Mouse (Mus musculus): ENCODE results near the gene Exoc4.

Gene Exoc4

DNA sequence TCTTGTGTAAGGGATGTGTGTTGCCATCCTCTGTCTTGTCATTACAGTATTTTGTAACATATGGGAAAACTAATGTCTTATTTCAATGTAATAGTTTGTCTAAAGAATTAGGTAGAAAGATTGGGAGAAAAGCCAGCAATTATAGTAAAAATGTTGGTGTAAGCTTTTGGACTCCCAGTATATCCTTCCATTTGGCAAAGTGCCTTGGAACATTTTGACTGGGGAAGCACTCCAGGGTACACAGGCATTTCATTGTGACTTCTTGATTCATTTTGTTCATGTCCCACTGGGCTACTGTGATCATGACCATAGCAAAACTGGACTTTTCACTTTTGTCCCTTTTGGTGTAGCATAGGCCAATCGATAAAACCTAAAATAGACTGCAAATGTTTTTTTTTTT, 61.6 kb downstream of the Exoc4 start:
- no peak for DNase-seq (ENCODE audit: low read depth)

GRCm38 (mm10) chr6:33322849-33323248, 74.0 kb downstream of the Exoc4 start:
- DNase-seq (ENCODE audit: low read depth), result no peak

DNA sequence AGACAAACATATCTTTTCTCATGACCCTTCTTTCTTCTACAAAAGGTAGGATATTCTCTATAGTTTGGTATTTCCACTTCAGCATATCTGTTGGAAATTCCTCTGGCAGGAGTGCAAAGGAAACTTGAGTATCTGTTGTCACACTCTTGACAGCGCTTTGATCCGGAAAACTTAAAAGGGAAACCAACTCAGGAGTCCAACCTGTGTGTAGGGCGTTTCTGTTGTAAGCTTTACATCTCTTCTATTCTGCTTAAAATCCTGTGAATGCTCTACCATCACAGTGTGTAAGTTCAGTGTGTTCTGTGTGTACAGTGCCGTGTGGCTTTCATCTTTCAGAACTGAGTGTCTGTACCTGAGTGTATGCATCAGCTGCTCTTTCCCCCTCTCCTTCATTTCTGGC, 74.5 kb downstream of the Exoc4 start:
- no peak for DNase-seq (ENCODE audit: low read depth)

- DNase-seq (ENCODE audit: low read depth), result no peak
Observed at GRCm38 (mm10) chr6:33328326-33328725, 79.4 kb downstream of the Exoc4 start.

DNA sequence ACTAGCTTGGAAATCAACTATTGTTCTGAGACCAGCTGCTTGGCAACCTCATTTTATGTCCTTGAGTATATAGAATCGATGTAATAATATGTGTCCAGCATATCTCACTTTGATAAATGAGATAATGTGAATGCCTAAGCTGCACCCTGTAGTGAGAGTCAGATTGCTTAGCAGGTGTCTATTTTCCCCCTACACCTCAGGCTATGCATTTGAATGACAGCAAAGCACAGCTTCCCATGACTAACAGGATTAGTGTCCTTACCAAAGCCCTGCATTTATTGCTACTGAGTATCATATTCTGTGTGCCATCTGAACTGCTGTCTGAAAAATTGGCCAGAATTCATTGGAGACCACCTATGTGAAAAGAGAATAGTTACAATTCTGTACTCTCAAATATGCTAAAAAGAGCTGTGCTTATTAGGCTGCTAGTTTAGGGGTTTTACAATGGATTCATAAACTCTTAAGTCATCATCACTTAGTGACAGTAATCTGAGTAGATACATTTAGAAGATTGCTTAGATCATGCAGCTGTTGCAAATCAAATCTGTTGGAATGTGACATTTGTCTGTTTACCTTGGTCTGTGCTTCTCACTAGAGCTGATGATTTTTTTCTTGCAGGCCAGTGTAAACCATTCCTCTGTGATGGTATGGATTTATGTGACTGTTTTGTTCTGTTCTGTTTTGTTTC, 98.3 kb downstream of the Exoc4 start:
- no peak for DNase-seq (ENCODE audit: low read depth)

DNA sequence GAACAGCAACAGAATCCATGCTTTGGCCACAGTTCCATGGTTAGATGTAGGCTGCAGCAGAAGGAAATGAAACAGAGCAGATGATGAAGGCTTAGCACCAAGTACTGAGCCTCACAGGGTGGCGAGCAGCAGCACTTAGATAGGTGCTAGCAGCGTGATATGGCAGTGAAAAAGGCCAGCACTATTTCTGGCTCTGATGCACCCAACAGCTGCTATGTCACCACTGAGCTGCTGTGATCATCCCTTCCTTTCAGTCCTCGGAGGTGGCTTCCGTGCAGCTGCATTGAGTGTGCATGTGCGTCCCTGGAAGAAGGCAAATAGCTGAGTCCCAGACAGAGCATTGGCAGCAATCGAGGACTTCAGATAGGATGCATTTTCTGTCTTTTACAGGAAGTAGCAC, 112.7 kb downstream of the Exoc4 start:
- no peak for DNase-seq (ENCODE audit: low read depth)

- no peak for DNase-seq (ENCODE audit: low read depth)
Observed at GRCm38 (mm10) chr6:33380517-33380916, 131.6 kb downstream of the Exoc4 start.

- no peak for DNase-seq (ENCODE audit: low read depth)
Observed at GRCm38 (mm10) chr6:33382176-33382575, 133.3 kb downstream of the Exoc4 start.

DNA sequence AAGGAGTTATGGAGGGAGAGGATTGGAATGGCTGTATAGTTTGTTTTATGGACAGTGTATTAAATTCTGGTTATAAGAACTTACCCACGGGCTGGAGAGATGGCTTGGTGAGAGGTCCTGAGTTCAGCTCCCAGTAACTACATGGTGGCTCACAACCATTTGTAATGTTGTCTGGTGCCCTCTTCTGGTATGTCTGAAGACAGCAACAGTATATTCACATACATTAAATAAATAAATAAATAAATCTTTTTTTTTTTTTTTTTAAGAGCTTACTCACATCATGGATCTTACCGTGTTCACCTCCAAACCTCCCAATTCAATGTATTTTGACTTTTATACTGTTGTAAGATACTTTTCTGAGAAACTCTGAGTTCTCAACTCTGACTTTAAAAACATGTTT, 143.1 kb downstream of the Exoc4 start:
- no peak for DNase-seq (ENCODE audit: low read depth)

- no peak for DNase-seq (ENCODE audit: low read depth)
Observed at GRCm38 (mm10) chr6:33399491-33399890, 150.6 kb downstream of the Exoc4 start.

GRCm38 (mm10) chr6:33401161-33401560, 152.3 kb downstream of the Exoc4 start:
- peak; percentile 9 for DNase-seq (ENCODE audit: low read depth)

DNA sequence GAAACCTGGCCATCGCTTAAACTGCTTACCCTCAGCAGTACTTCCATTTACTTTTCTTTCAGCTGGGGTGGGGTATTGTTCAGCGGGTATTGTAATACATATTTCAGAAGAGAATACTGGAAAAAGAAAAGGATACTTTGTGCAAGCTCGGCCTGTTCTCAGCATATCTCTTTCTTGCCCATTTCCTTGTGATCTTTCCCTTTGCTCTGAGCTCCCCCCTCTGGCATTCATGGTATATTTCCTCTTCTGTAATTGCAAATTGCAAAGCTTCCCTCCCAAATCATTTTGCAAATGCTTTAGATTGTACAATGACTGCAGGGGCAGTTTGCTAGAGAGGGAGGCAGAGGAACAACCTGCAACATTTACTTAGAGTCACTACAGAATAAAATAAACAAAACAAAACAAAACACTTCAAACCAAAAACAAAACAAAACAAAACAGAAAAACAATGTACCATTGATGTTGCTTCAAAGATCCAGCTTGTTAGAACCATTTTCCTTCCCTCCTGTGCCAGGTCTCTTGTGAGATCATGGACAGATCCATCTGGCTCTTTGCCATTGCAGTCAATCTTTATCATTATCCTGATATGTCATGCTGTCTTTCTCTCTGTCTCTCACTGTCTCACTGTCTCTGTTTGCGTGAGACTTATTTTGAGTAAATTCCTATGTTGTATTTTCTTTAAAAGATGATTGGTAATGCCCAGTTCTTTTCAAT, 156.8 kb downstream of the Exoc4 start:
- no peak for DNase-seq (ENCODE audit: low read depth)

DNA sequence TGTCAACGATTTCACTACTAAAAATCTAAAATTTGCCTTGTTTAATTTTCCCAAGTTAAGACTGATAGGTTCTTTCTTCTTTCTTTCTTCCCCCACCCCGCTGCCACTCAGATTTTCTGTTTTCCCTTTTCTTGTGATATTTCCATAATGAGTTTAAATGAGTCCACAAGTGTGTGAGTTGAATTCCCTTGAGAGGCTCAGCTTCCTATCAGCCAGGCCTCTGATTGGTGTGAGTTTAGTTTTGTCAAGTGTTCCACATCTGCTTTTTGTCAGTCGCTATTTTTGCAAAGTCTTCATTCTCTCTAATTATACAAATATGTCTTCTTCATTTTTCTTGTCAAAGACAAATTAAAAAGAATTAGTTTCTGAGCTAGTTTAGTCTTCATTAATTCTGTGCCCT, 160.7 kb downstream of the Exoc4 start:
- DNase-seq (ENCODE audit: low read depth), result no peak

GRCm38 (mm10) chr6:33425007-33425406, 176.1 kb downstream of the Exoc4 start:
- DNase-seq (ENCODE audit: low read depth), result no peak

- DNase-seq (ENCODE audit: low read depth), result no peak
Observed at GRCm38 (mm10) chr6:33431207-33431787, 182.4 kb downstream of the Exoc4 start.

DNA sequence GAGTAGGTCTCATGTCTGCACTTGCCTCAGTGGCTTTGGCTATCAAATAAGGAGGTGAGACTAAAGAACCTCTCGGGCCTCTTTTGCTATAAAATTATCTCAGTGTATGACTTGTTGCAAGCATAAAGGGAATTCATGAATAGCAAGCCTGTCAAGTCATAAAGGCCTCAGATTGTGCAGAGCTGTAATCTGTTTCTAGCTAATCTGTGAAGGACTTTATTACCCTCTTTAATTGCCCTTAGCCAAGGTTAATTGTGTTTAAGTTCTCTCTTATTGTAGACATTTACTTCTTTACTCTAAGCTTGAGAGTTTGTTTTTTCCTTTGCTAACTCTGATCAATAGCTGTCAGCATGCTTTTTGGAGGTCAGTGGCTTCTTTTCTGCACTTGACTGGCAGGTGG, 191.6 kb downstream of the Exoc4 start:
- no peak for DNase-seq (ENCODE audit: low read depth)

DNA sequence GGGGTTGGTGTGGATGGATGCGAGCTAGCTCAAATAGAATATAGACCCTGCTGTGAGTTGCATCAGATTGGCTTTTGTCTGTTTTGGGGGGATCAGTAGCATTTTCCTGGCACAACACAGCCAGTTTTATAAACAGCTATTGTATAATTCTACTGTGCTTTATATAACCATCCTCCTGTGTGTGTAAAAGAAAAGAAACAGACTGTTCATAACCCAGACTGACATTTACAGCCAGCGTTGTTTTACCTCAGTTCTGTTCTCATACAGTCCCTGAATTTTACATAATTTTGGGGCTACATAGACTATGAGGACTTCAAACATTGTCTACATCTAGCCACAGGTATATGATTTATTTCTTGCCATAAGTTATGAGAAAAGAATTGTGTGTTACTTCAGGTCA, 204.9 kb downstream of the Exoc4 start:
- no peak for DNase-seq (ENCODE audit: low read depth)

DNA sequence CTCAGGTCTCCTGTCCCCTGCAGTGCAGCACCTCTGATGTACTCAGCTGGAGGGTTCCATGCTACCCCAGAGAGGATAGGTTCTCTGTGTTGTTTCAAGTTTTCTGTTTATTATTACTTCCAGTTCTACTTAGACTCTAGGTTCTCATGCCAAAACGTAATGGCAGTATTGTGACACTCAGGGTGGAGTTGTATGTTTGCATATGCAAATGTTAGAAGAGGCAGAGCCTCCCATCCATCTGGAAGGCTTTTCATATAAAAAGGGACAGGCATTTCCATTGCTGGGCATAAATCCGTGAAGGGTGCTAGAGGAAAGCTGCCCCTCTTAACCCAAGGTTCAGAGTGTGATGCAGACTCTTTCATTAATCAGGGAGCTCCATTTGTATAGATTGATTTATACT, 205.5 kb downstream of the Exoc4 start:
- DNase-seq (ENCODE audit: low read depth), result no peak

- no peak for DNase-seq (ENCODE audit: low read depth)
Observed at GRCm38 (mm10) chr6:33455238-33455637, 206.4 kb downstream of the Exoc4 start.

DNA sequence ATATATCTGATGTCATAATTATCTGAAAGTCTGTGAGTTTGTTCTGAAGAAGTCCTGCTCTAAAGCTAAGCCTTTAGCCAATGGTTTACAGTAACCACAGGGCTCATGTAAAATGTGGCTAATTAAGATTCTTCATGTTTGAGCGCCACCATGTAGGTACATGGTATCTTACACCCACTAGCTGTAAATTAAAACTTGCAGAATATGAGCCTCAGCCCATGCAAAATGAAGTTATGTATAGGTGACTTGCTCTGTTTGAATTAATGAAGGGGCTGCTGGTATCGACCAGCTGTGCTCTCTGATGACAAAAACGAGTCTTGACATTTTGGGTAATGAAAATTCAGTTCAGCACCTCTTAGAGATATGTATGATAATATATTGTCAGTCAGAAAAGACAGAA, 216.0 kb downstream of the Exoc4 start:
- DNase-seq (ENCODE audit: low read depth), result no peak

DNA sequence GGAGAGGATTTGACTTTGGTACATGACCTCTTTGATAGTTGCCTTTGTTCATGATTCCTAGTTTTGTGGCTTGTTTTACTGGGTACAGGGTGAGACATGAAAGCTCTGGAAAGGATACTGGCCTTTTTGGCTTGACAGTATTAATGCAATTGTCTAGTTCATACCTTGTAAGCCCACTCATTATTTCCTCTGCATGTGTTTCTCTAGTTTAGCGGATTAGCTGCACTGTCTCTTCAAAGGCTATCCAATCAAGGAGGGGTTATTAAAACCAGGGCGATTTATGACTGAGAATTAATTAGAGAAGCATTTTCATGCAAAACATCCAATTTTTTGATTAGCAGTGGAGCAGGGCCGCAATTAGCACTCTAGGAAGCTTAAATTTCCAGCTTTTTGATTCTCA, 216.5 kb downstream of the Exoc4 start:
- no peak for DNase-seq (ENCODE audit: low read depth)

DNA sequence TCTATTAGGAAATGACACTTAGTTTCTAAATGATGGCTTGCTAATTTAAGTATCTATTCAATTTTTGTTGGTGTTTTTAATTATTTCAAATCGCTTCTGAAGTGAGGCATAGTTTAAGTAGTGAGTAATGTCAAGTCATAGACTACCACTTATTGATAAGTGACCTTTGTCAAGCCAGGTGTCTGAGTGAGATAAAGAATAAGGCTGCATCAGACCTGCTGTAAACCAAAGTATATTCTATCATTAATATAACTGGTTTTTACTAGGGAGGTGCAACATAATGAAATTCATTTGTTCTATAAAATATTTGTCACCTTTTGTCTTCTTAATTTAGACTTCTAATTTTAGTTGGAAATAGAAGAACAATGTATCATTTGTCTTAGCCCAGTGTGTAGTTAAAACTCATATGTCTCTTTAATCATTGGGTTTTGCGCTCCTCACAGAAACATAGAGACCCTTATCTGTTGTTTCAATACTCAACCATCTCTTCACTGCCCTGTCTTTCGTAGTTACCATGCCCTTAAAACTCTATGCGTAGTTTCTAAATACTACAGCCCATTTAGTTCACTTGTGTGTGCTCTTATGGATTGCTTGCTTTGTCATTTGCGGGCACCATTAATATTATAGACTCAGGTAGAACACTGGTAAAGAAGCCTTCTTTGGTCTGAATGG, 217.4 kb downstream of the Exoc4 start:
- DNase-seq (ENCODE audit: low read depth), result no peak

GRCm38 (mm10) chr6:33468480-33468879, 219.6 kb downstream of the Exoc4 start:
- DNase-seq (ENCODE audit: low read depth), result no peak

Measured in c-Kit-positive CD71-negative TER-119-negative erythroid progenitor cells, embryonic 14.5 days (primary cell).